Mouse (Mus musculus) liver, embryonic 14.5 days (tissue): Measurements from ENCODE around the gene Snx32. TPM values are rescaled to one million over a fixed set of nuclear protein-coding genes. Genes with fewer than 3 reads are reported as not detected.

Source experiments
- ATAC-seq: fragments of 200-750 bp; cut with Nextera tagmentation; 2 replicates; pipeline ENCODE4 v1.8.0; 2017; ENCODE audit warnings: moderate number of reproducible peaks, mild to moderate bottlenecking, moderate library complexity; ENCODE audit not compliant: insufficient read depth
- DNase-seq, 3 experiments: peaks; one replicate each; pipeline ENCODE4 v3.0.0-alpha.2; 2012 to 2013; ENCODE audit warnings: low read depth in 3 of 3, low spot score in 3 of 3
- H3K27ac ChIP-seq: fragments of 300-500 bp; sonication (generic); 2 replicates; pipeline ENCODE4 v1.5.1; 2014; ENCODE audit warnings: moderate library complexity, mild to moderate bottlenecking, control low read depth, inconsistent platforms
- H3K27me3 ChIP-seq: fragments of 300-500 bp; sonication (generic); 2 replicates; pipeline ENCODE4 v1.6.1; 2014; ENCODE audit warnings: mild to moderate bottlenecking, low read length, moderate library complexity; ENCODE audit not compliant: control insufficient read depth, insufficient read depth
- H3K36me3 ChIP-seq: fragments of 300-500 bp; sonication (generic); replicated peaks from 2 replicates; pipeline ENCODE4 v1.6.1; 2014; ENCODE audit warnings: low read depth; ENCODE audit not compliant: control insufficient read depth, insufficient read depth
- H3K4me1 ChIP-seq, 2 experiments: fragments of 200-500 bp in 1 of 2; fragments of 300-500 bp in 1 of 2; sonication (generic) in 1 of 2; replicated peaks; 2 replicates each; pipeline ENCODE4 v1.6.1; 2012 to 2014; ENCODE audit warnings: antibody characterized with exemption in 1 of 2, inconsistent platforms in 1 of 2, low read length in 1 of 2; ENCODE audit not compliant: control insufficient read depth in 2 of 2, insufficient read depth in 2 of 2
- H3K4me2 ChIP-seq: fragments of 300-500 bp; sonication (generic); 2 replicates; pipeline ENCODE4 v1.6.1; 2014; ENCODE audit warnings: low read depth, mild to moderate bottlenecking, control low read depth, moderate library complexity
- H3K4me3 ChIP-seq, 2 experiments: fragments of 200-500 bp in 1 of 2; fragments of 300-500 bp in 1 of 2; sonication (generic) in 1 of 2; 2 replicates each; pipeline ENCODE4 v1.5.1; 2012 to 2014; ENCODE audit warnings: low read depth in 2 of 2, low read length in 2 of 2, mild to moderate bottlenecking in 2 of 2, control low read depth in 1 of 2, inconsistent platforms in 1 of 2, moderate library complexity in 1 of 2; ENCODE audit not compliant: insufficient read depth in 1 of 2
- H3K9ac ChIP-seq: fragments of 300-500 bp; sonication (generic); replicated peaks from 2 replicates; pipeline ENCODE4 v1.6.1; 2014; ENCODE audit warnings: mild to moderate bottlenecking, control low read depth, moderate library complexity
- H3K9me3 ChIP-seq: fragments of 300-500 bp; sonication (generic); 2 replicates; pipeline ENCODE4 v1.6.1; 2016; ENCODE audit warnings: low read length, mixed read lengths; ENCODE audit not compliant: control insufficient read depth
- CTCF ChIP-seq: IDR thresholded peaks from 2 replicates; pipeline ENCODE4 v1.5.1; 2016; ENCODE audit warnings: antibody characterized with exemption, low read depth, control low read depth
- EP300 ChIP-seq: IDR thresholded peaks from 2 replicates; pipeline ENCODE4 v1.6.1; 2016; ENCODE audit warnings: antibody characterized with exemption, low read depth
- WGBS: fragments of 180-500 bp; shearing (Covaris S2); extraction: QIAGEN DNeasy Blood & Tissue Kit; methylation state at CpG from one replicate; pipeline ENCODE4 v1.1.7; 2014; ENCODE audit not compliant: insufficient replicate concordance; 5-methylcytosine and 5-hydroxymethylcytosine counted together
- polyA plus RNA-seq, 2 experiments: library from polyadenylated mRNA; depleted of rRNA in 1 of 2; stranded (reverse) in 1 of 2; unstranded in 1 of 2; fragments of >200 nt; fragmentation: Nextera tagmentation in 1 of 2; extraction: Ambion mirVana in 1 of 2; gene quantifications; 2 replicates each; pipeline versions ENCODE4 v1.2.1 to v1.2.3; 2012 to 2014

Gene Snx32
- polyA plus RNA-seq, 2 experiments, result 4.7 to 9.0 TPM

DNA sequence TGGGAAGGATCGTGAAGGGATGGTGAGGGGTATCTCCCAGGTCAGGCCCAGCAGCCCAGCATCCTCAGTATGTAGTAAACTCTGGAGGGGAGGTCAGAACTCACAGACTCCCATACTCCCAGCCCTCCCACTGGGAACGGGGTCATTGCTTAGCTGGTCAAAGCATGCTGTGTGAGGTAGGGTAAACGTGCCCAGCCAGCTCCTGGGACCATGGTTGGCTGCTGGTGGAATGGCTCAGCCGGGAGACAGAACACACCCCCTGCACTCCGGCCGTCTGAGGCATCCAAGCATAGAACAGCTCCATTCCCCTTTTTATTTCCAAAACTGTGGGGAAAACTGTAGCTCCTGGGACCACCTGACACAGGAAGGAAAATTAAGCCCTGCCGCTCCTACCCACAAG is 47.8 kb upstream of the Snx32 start:
- TF ChIP-seq CTCF, result no peak
- TF ChIP-seq EP300, result no peak
- ATAC-seq (no peak), DNase-seq (no peak)
- WGBS, result 39% methylated on average over 7 of the region's 7 CpGs
- no peak overlapping the region for H3K27ac ChIP-seq
- no peaks in the 10 kb centered on the region for H3K9me3 ChIP-seq
- H3K4me1 ChIP-seq, result no peaks in the 10 kb centered on the region
- no peaks in the 10 kb centered on the region for H3K36me3 ChIP-seq
- H3K9ac ChIP-seq, result no peak overlapping the region
- H3K4me2 ChIP-seq, result no peak overlapping the region
- peaks cover 57% of the 10 kb centered on the region for H3K27me3 ChIP-seq
- H3K4me3 ChIP-seq, result no peak overlapping the region

DNA sequence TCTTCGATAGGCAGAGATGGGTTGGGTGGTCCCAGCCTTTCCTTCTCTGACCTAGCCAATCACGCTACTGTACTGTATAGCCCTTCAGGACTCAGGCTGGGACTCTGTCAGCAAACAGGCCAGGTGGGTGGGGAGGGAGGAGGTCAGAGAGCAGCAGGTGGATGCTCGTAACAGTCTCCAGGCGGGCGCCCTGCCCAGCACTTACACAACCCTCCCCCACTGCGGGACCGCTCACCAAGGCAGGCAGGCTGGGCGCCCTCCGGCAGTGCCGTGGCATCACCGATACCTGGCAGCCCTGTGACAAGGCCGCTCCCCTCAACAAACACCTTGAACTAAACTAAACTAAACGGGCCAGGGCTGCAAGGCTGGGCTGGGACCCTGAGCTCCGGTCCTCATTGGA is 43.9 kb upstream of the Snx32 start:
- Histone ChIP-seq H3K9ac (no peak overlapping the region), H3K27me3 (peaks cover 19% of the 10 kb centered on the region), H3K4me2 (no peak overlapping the region), H3K27ac (no peak overlapping the region), H3K4me1 (no peaks in the 10 kb centered on the region), H3K36me3 (no peaks in the 10 kb centered on the region), H3K4me3 (no peak overlapping the region), H3K9me3 (no peaks in the 10 kb centered on the region)
- WGBS, result 77% methylated on average over 14 of the region's 14 CpGs
- ATAC-seq (no peak), DNase-seq (no peak)
- TF ChIP-seq EP300 (no peak), CTCF (no peak)

DNA sequence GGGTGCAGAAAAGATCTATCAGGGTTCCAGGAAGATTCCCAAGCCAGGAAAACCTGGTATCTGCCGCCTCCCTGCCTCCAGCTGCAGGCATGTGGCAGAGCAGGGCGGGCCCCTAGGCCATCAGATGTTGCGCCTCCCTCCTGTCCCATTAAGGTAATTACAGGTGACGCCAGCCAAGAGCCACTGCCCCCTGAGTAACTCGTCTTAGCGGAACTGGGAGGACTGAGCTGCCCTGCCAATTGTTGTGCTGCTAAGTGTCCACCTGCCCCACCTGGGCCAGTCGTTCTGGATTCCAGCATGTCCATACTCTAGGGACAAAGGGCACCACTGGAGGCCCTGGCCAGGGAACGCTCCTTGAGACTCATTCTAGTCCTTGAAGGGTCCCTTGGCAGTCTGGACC is 43.5 kb upstream of the Snx32 start:
- TF ChIP-seq EP300, result no peak
- Histone ChIP-seq H3K4me1 (no peaks in the 10 kb centered on the region), H3K4me2 (no peak overlapping the region), H3K9ac (no peak overlapping the region), H3K4me3 (no peak overlapping the region), H3K27ac (no peak overlapping the region), H3K27me3 (peaks cover 14% of the 10 kb centered on the region), H3K36me3 (no peaks in the 10 kb centered on the region), H3K9me3 (no peaks in the 10 kb centered on the region)
- ATAC-seq (no peak), DNase-seq (no peak)
- 58% methylated on average over 8 of the region's 8 CpGs for WGBS

DNA sequence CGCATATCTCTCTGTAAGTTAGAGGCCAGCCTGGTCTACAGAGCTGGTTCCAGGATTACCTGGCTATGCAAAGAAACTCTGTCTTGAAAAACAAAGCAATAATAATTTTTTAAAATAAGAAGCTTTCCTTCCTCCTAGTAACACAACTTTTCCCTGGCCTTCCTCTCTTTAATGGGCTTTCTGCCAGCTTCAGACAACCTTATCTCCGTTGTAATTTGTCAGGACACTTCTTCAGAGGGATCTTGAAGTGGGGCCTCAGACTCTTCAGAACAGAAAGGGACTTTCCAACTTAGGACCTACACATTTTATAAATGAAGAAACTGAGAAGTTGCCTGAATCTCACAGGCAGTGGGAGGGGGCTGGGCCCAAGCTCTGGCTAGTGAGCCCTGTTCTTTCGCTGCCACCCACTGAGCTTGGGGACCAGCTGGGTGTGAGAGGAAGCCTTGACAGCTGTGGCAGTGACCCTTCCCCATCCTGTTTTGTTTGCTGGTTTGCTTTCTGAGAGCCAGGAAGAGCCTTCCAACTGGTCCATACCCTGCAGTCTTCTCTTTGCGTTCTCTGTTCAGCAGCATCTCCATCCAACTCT is 37.2 kb upstream of the Snx32 start:
- DNase-seq (no peak), ATAC-seq (no peak)
- H3K36me3 ChIP-seq, result no peaks in the 10 kb centered on the region
- H3K27me3 ChIP-seq, result no peaks in the 10 kb centered on the region
- TF ChIP-seq EP300 (no peak), CTCF (no peak)
- H3K9me3 ChIP-seq, result no peaks in the 10 kb centered on the region
- H3K4me1 ChIP-seq, result no peaks in the 10 kb centered on the region
- no peak overlapping the region for H3K4me2 ChIP-seq
- H3K27ac ChIP-seq, result no peak overlapping the region
- 58% methylated on average over 4 of the region's 4 CpGs for WGBS
- H3K4me3 ChIP-seq, result no peak overlapping the region
- no peak overlapping the region for H3K9ac ChIP-seq

DNA sequence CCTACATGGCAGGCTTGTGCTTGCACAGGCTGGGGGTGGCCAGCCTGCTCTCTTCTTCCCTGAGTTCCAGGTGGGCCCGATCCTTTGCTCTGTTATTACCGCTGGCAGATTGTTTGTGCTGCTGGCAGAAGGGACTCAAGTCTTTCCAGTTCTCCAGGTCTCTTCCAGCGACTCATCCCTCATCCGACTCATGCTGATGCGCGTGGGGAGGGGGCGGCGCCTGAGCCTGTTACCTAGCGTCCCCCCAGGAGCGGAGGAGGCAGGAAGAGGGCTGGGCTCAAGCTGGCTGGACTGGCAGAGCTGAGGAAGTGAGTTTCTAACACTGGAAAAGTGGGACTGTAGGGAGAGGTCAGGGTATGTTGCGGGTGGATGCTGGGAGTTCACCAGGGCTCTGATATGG is 33.7 kb upstream of the Snx32 start:
- Histone ChIP-seq H3K36me3 (no peaks in the 10 kb centered on the region), H3K9ac (no peak overlapping the region), H3K4me3 (no peak overlapping the region), H3K4me2 (no peak overlapping the region), H3K27ac (no peak overlapping the region), H3K4me1 (no peaks in the 10 kb centered on the region), H3K9me3 (no peaks in the 10 kb centered on the region), H3K27me3 (no peaks in the 10 kb centered on the region)
- 59% methylated on average over 11 of the region's 11 CpGs for WGBS
- TF ChIP-seq CTCF (no peak), EP300 (no peak)
- no peak for DNase-seq
- no peak for ATAC-seq
